Mouse (Mus musculus) left cerebral cortex, postnatal 14 days (tissue): ENCODE data around the gene Abhd12. TPM values are rescaled to one million over a fixed set of nuclear protein-coding genes. Genes with fewer than 3 reads are reported as not detected.
A peak's percentile ranks its signal among the peaks of the same experiment; 100 is the strongest.
"Not testable (repeated sequence)": the region's sequence is repeated elsewhere in the genome, so short reads cannot be mapped to it uniquely, and the experiment has no call there.

Experiments used
- DNase-seq, 2 experiments: peaks; one replicate each; pipeline ENCODE4 v3.0.0; 2021 to 2022; ENCODE audit warnings: low spot score in 2 of 2, mixed read lengths in 1 of 2
- intact Hi-C: fragments of 180-260 bp; cut with DNase I; formaldehyde crosslinking; loops from one replicate; pipeline ENCODE4 v1.15.1; 2025
- long read RNA-seq, 2 experiments: library from polyadenylated mRNA; stranded (forward); transcript quantifications; one replicate each; pipeline ENCODE4 v2.0.0; 2021
- total RNA-seq, 2 experiments: library from RNA; stranded (reverse); gene quantifications; 2 replicates each; pipeline ENCODE4 v1.2.3; 2021

Abhd12 gene
- 100 to 1,000 TPM; 241 to 246 TPM for total RNA-seq
- long read RNA-seq, experiment 1, transcript Abhd12-201 (13 exons, 1,999 nt): major isoform, 226 of 283 reads
- long read RNA-seq, experiment 1, partial matches to known transcripts: 15 of 283 reads
- long read RNA-seq, experiment 1, other reads (novel, unspliced or antisense): 37 of 283 reads
- long read RNA-seq, experiment 2, transcript Abhd12-201 (13 exons, 1,999 nt): major isoform, 172 of 224 reads
- long read RNA-seq, experiment 2, partial matches to known transcripts: 7 of 224 reads
- long read RNA-seq, experiment 2, other reads (novel, unspliced or antisense): 41 of 224 reads

DNA sequence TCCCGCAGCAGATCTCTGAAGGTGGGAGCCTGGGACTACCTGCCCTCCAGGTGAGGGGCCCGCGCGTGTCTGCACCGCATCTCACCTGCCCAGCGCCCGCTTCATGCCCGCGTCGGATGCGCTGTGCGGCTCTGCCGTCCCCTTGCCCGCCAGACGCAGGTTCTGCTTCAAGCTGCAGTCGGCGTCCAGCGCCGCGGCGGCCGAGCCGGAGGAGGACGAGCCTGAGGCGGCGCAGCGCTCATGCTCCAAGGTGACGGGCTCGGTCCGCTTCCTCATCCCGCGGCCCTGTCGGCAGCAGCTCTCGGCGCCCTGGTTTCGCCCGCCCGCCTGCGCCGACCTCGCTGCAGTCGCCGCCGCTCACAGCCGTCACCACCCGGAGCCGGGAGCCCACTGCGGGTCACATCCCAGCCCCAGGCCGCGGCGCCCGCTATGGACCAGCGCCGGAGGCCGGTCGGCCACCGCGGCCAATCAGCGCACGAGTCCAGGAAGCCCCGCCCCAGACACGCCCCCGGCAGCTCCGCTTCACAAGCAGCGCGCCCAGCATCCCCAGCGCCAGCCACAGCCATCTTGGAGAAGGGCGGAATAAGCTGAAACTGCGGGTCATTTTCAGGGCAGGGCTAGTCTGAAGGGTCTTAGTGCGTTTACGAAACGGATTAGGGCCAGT lies at the start of gene Abhd12:
Gene Abhd12 (minus strand): TSS at position 470 of the 664 bp plus-strand sequence.
- intact Hi-C loops: loop anchor here (5.0 kb wide), 2 partner anchors 42 to 62 kb away; no protein-coding TSS in a partner anchor
- peak; percentile 96 to 97 for DNase-seq

DNA sequence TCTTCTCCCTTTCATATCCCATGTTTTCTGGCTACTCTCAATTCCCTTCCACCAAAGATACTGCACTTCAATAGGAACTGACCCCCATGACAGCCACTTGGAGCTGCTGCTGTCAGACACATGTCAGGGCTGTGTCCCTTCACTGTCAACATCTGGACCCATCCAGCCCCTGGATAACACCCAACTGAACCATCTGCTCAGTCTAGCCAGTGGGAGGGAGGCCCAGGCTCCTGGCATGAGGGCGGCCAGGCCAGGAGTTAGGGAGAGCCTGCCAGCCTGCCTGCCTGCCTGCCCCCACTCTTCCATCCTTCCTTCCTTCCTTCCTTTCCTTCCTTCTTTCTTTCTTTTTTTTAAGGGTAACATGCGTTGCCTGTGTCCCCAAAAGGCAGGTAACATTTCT lies 46.7 kb upstream of the Abhd12 start:
- DNase-seq: no peak
- intact Hi-C loops: no loop called here

DNA sequence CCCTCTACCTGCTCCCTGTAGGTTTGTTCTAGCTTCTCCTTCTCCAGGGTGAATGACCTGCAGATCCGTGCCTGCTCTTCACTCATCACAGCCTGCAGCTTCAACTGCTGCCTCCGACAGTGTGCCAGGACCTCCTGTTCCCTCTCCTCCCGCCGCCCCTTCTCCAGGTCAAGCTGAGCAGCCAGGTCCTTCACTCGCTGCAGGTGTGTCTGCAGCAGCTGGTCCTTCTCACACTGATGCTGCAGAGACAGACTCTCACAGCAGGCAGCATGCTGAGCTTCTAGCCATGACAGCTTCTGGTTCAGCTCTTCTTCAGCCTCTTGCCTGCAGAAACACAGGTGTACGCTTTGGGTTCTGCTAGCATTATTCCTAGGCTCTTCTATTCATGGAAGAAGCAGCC lies 45.5 kb upstream of the Abhd12 start:
- intact Hi-C loops: no loop called here
- no peak for DNase-seq

DNA sequence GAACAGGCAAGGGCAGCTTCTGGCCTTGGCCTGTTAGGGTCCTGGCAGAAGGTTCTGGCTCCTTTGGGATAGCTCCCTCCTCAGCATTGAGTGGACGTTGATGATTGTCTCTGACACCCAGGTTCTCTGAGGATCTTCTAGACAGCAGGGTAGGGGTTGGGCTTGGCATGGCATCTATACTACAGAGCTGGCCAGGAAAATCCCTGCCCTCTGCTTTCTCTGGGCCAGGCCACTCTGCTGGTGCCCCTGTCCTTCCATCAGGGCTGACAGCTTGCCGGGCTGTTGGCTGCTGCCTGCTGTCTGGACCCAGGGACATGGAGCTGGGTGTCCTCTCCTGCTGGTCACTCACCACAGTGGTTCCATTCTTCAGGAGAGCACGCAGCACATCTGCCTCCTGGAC lies 45.1 kb upstream of the Abhd12 start:
- DNase-seq: no peak
- intact Hi-C loops: no loop called here

DNA sequence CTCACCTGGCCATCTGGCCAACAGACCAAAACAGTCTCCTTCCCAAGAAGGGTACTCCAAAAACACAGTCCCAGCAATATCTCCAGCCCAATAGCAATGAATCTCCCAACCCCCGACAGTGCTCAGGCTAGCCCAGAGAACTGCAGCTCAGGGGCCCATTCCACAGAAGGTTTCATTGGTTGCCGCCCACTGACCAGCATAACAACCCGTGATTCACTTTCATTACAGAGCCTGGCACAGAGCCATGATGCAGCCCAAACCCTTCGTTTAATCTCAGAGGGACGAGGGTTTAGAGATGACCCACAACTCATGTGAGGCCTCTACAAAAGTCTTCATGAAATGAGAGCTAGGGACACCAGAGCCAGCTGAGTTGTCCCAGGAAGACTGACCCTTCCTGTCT lies 44.2 kb upstream of the Abhd12 start:
- no peak for DNase-seq
- intact Hi-C loops: no loop called here

DNA sequence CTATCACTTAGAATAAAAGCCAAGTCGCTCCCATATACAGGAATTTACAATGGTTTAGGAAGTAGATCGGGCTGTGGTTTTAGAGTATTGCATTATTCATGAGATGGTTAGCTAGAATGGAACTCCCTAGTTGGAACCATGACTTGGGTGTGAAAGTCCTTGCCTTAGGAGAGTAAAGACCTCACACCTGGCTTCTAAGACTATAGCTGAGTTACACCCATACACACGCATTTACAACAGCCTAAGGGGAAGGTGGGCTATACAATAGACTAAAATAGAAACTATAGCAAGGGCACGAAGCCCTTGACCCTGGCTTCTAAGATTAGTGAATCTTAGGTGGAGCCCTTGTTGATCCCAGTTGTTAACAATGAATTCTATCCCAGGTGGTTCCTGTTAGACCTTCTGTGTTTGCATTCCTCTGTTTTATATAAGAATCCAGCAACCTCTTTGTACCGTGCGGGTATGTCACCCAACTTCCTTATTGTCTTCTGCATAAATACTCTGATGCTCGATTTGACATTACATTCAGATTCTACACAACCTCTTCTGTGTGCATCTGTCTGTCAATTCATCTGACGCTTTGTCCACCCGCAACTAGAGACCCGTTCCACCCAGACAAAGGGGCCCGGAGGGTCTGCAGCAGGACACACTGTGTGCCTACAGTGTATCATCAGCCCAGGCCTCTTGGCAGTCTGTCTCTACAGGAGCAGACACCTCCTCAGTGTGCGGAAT lies 43.5 kb upstream of the Abhd12 start:
- DNase-seq, intact Hi-C loops: not testable (repeated sequence)

DNA sequence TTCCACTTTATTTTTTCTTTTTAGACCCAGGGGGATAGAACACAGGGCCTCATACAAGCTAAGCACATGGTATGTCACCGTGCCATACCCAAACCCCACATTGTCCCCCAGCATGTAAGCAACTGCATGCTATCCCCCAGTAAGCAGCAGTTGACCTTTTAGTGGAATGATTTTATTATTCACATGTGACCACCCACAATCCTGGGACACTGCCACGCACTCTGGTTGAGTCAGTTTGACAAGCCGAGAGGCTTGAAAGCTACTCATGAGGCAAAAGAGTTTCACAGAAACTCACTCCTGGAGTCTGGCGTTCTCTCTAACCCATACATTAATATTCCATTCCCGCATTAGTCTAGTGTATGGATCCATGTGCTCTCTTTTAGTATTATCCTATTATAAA lies 42.8 kb upstream of the Abhd12 start:
- DNase-seq, intact Hi-C loops: not testable (repeated sequence)

DNA sequence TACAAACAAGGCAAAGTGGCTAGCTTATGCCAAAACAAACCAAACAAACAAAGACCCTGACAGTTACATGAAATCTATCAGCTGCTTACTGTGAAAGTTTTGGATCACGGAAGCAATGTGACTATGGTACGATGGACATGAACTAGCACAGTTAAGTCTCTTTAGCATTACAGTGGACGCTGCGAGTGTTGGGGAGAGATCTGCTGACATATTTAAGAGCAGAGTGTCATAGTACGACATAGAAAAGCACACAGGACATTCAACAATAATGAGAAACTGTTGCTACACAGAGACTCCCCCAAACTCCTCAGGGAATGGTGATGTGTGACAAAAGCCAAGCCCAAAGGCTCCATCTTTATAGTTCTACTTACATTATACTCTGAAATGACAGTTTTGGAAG lies 39.5 kb upstream of the Abhd12 start:
- no peak for DNase-seq
- intact Hi-C loops: no loop called here

DNA sequence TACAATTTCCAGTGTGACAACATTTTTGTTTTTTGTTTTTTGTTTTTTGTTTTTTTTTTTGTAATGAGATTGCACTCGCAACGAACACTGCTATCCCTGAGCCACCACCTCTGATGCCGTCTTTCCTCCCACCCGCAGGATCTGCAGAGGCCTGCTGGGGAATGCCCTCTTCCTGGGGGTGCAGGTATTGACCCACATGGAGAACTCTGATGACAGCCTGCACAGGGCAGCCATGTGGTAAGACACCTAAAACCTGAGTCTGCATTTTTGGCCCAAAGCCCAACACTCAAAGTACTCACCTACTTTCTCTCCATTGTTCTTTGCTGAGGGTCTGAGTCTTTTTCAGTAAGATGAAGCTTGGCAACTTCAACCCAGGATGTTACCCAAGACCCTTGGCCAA lies 30.1 kb upstream of the Abhd12 start:
- no peak for DNase-seq
- intact Hi-C loops: no loop called here

DNA sequence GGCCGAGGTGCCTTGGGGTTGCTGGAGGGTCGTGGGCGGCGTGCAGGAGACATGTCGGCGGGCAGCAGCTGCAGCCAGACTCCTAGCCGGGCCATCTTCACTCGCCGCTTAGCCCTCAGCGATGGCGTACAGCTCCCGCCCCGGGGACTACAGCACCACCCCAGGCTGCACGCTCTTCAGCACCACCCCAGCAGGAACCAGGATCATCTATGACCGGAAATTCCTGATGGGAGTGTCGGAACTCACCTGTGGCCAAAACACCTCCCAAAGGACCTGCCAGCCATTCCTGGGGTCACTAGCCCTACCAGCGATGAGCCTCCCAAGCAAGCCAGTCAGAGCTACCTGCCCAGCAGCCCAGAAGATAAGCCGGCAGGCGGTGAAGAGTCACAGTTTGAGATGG lies 28.9 kb upstream of the Abhd12 start:
- no peak for DNase-seq
- intact Hi-C loops: no loop called here

DNA sequence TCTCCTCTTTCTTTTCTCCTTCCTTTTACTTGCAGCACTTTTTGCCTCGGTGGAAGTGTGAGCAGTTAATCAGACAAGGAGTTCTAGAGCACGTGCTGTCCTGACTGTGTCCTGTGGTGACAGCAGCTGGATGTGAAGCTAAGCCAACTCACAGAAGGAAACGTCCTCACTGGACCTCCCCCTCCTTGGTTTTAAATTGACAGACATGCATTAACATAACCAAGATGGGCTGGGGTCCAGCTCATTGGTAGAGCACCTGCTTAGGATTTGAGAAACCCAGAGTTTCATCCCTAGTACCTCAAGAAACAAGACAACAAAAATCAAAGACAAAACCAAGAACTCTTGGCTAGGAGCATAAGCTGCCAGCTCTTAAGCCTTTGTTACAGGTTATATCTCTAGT lies 26.3 kb upstream of the Abhd12 start:
- DNase-seq: no peak
- intact Hi-C loops: no loop called here

DNA sequence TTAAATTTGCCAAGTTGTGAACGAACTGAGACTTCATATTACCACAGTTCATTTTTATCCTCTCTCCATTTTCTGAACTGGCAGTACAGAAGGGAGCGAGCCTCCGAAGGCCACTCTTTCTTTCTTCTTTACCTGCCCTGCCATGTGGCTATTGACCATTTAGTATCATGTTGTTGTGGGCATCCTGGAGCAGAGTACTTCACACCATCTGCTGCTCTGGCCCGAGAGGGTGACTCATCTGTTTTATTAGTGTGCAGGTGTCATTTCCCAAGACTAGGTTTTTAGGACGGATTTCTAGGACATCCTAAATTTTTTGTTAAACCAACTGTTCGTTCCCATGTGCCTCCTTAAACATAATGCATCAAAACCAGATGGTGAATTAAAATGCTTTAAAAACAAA lies 24.6 kb upstream of the Abhd12 start:
- no peak for DNase-seq
- intact Hi-C loops: no loop called here

DNA sequence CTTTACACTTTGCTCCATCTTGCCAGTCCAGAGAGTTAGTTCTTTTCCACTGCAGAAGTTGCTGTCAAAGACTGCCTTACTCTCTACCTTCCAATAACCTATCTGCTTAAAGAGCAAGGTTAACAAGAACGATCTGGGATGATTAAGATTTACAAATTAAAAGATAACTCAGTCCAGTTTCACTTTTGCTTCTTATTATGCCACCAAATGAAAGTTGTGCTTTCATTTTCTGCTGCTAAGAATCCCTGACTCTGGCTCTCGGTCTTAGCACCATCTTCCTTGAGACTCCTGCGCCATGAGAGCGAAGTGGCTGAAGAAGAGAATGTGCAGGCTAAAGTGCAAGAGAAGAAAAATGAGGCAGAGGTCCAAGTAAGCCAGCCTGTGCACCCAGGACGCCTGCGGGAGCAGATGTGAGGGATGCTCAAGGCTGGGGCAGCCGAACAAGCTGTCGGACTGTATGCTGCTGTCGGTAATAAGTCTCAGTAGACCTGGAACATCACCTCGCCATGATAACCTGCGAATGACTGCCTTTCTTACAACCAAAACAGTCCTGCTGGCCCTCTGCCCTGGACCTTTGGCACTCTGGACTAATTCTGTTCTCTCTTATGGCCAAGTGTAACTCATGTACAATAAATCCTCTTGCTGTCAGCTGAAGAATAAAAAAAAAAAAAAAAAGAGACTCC lies 22.6 kb upstream of the Abhd12 start:
- DNase-seq: no peak
- intact Hi-C loops: no loop called here

DNA sequence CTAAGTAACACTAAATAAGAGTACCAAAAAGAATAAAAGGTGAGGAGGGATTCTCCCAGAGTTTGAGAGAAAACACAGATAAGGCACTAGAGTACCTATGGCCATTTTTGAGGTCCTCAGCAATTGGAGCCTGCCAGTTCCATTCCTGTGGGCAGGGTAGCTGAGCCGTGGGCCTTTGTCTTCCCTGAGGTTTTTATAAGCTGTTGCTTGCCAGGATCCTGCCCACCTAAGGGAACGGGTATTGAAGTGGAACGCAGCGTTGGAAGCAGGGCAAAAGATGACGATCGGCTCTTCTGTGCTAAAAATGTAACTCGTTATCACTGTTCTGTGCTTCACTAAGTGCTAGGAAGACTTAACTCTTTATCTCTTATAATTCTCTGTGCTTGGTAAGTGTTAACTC lies 19.0 kb upstream of the Abhd12 start:
- no peak for DNase-seq
- intact Hi-C loops: loop anchor here (5.0 kb wide), 1 partner anchor 79 kb away; no protein-coding TSS in a partner anchor

DNA sequence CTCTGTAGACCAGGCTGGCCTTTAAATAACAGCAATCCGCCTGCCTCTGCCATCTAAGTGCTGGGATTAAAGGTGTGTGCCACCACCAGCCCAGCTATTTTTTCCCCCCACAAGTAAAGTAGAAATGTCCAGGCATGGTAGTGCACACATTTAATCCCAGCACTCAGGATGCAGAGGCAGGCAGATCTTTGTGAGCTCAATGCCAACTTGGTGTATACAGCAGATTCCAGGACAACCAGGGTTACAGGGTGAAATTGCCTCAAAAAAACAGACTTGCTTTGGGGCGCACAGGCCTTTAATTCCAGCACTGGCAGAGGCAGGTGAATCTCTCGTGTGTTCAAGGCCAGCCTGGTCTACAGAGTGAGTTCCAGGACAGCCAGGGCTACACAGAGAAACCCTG lies 18.5 kb upstream of the Abhd12 start:
- intact Hi-C loops: loop anchor here (5.0 kb wide), 1 partner anchor 79 kb away; no protein-coding TSS in a partner anchor
- no peak for DNase-seq

DNA sequence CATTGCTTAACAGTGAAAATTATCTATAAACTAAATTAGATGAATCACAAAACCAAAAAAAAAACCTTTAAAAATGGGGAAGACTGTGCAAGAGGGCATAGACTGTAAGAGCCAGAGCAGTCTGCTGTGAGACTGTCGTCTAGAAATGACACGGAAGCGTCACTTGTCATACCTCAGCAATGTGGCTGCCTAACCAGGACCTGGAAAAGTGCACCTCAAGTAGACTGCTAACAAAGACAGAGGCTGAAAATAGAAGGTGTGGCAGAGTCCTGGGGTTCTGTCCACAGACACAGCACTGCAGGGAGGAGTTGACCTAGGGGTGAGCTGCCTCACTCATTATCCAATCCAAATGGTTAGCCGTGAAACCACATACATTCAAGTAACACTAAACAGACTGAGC lies 17.6 kb upstream of the Abhd12 start:
- no peak for DNase-seq
- intact Hi-C loops: loop anchor here (5.0 kb wide), 1 partner anchor 80 kb away; no protein-coding TSS in a partner anchor

DNA sequence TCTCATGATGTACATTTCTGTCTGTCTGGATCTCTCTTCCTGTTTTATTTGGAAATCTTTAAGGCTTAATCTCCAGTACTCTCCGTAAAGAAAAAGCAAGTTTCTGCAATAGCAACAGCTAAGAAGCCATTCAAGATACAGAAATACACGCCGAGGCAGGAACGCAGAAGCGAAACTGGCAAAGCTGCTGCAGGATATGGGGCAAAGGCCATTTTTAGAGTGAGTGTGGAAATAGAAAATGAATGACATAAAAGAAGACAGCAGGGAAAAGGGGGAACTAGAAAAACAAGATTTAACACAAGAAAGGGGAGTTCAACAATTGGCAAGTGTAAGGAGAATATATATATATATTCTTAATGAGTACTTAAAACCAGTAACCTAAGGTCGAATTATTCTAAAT lies 17.2 kb upstream of the Abhd12 start:
- intact Hi-C loops: loop anchor here (5.0 kb wide), 1 partner anchor 81 kb away; no protein-coding TSS in a partner anchor
- no peak for DNase-seq

DNA sequence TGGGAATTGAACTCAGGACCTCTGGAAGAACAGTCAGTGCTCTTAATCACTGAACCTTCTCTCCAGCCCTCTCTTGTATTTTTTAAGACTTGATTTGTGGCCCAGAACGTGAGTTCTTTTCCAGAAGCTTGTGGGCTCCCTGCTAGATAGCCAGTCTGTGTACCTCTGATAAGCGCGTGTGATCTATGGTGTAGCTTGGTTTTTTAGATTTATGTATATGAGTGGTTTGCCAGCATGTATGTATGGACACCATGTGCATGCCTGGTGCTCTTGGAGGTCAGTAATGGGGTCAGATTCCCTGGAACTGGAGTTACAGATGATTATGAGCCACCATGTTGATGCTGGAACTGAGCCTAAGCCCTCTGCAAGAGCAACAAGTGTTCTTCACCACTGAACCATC lies 16.0 kb upstream of the Abhd12 start:
- intact Hi-C loops: loop anchor here (5.0 kb wide), 1 partner anchor 82 kb away; no protein-coding TSS in a partner anchor
- no peak for DNase-seq

DNA sequence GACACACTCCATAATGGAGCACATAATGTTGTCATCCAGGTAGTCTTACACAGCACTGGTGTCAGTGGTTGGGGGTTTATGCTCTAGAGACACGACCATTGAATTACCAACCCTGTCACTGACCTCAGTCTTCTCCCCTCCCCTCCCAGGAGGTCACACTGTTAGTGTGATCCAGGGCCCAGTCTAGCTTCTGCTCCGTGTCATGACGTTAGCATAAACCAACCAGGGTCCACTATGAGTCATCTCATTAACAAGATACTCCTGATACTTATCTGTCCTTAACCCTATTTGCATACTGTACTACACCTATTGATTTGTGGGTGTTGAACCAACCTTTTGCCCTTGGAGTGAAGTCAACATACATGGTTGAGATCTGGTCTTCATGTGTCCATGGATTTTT lies 14.2 kb upstream of the Abhd12 start:
- intact Hi-C loops: no loop called here
- DNase-seq: no peak

DNA sequence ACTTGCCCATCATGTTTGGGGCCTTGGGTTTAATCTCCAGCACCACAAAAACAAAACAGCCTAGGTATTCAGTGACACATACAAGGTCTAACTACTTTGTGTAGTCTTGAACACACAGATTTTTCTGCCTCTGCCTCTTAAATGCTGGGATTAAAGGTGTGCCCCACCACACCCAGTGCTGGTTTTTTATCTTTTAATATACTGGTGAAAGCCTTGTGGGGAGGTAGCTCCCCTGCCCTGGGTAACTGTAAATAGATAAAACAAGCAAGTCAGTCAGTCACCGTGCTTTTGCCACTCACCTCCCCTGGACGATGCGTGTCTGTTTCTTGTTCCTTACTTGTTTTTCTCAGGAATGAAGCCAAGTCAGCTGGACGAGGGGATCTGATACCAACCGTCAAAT lies 11.2 kb upstream of the Abhd12 start:
- intact Hi-C loops: no loop called here
- no peak for DNase-seq
